In genomic region chr7:96970359-96970758, GRCm38 (mm10) we compare ENCODE assay signal across 8 mouse cellular contexts. TPM values are rescaled to one million over a fixed set of nuclear protein-coding genes. Genes with fewer than 3 reads are reported as not detected.
DNase-seq lines count a peak whose midpoint lies in the region; ATAC-seq and TF ChIP-seq lines count a peak whose summit lies in the region.

No protein-coding gene starts in this region.

- H3K27me3 ChIP-seq in hindbrain, embryonic 14.5 days (ENCODE audit: control insufficient read depth, insufficient read depth, low read length), result no peaks in the 10 kb centered on the region
- no peaks in the 10 kb centered on the region for H3K27me3 ChIP-seq in hindbrain, embryonic 13.5 days
- no peaks in the 10 kb centered on the region for H3K27me3 ChIP-seq in Patski
- H3K27me3 ChIP-seq in forebrain, postnatal 0 days (ENCODE audit: insufficient read depth, low read length), result no peaks in the 10 kb centered on the region

- no peak overlapping the region for H3K4me2 ChIP-seq in hindbrain, embryonic 14.5 days (replicated peaks)
- no peak overlapping the region for H3K4me2 ChIP-seq in hindbrain, embryonic 13.5 days
- H3K4me2 ChIP-seq in forebrain, postnatal 0 days (ENCODE audit: low read depth), result no peak overlapping the region

- H3K9me3 ChIP-seq in hindbrain, embryonic 14.5 days (ENCODE audit: control insufficient read depth, low read length), result no peaks in the 10 kb centered on the region
- no peaks in the 10 kb centered on the region for H3K9me3 ChIP-seq in hindbrain, embryonic 13.5 days
- H3K9me3 ChIP-seq in forebrain, postnatal 0 days (ENCODE audit: low read length), result no peaks in the 10 kb centered on the region

- H3K4me3 ChIP-seq in hindbrain, embryonic 14.5 days (replicated peaks; ENCODE audit: low read length), result no peak overlapping the region
- no peak overlapping the region for H3K4me3 ChIP-seq in hindbrain, embryonic 13.5 days
- no peak overlapping the region for H3K4me3 ChIP-seq in forebrain, postnatal 0 days (ENCODE audit: low read depth, low read length)

- WGBS in hindbrain, embryonic 14.5 days, result 34% methylated on average over 1 of the region's 1 CpGs
- 31% methylated on average over 1 of the region's 1 CpGs for WGBS in hindbrain, embryonic 13.5 days
- WGBS in forebrain, postnatal 0 days, result 26% methylated on average over 1 of the region's 1 CpGs

- peak; percentile 81 for DNase-seq in hindbrain, embryonic 14.5 days (ENCODE audit: low spot score)
- DNase-seq in A20 (ENCODE audit: low read depth, low spot score), result peak; percentile 74
- no peak for DNase-seq in Patski (ENCODE audit: low read depth, low spot score)
- DNase-seq in forebrain, postnatal 0 days, result peak; percentile 77
- DNase-seq in retina, postnatal 1 day, result peak; percentile 69
- DNase-seq in frontal cortex, postnatal 36 days (ENCODE audit: low spot score in 2 of 2), result no peak
- no peak for DNase-seq in right cerebral cortex, postnatal 25 days

- no peaks in the 10 kb centered on the region for H3K36me3 ChIP-seq in hindbrain, embryonic 14.5 days (replicated peaks; ENCODE audit: control insufficient read depth, insufficient read depth)
- H3K36me3 ChIP-seq in hindbrain, embryonic 13.5 days, result 0 out of 2 replicates have a peak, but pooled peaks cover 2% of the 10 kb centered on the region
- no peaks in the 10 kb centered on the region for H3K36me3 ChIP-seq in forebrain, postnatal 0 days (ENCODE audit: insufficient read depth)

- no peak for ATAC-seq in hindbrain, embryonic 14.5 days (ENCODE audit: low FRiP score)
- no peak for ATAC-seq in hindbrain, embryonic 13.5 days (ENCODE audit: low FRiP score)
- no peak for ATAC-seq in Patski
- ATAC-seq in forebrain, postnatal 0 days, result peak; percentile 38; the same call in 1 of the 2 replicates

- CTCF ChIA-PET in Patski (lab: Charles Lee), result interaction anchor here (0.7 to 2.2 kb wide), 14 partner anchors 10 to 338 kb away, joined by 3 to 11 read pairs (median 4); no protein-coding TSS in a partner anchor

- no peak overlapping the region for H3K9ac ChIP-seq in hindbrain, embryonic 14.5 days
- no peak overlapping the region for H3K9ac ChIP-seq in hindbrain, embryonic 13.5 days
- no peak overlapping the region for H3K9ac ChIP-seq in forebrain, postnatal 0 days

- peak; percentile 63 for TF ChIP-seq CTCF in Patski (IDR thresholded peaks at IDR 0.05)
- peak; percentile 71 for TF ChIP-seq CTCF in forebrain, postnatal 0 days (IDR thresholded peaks at IDR 0.05; ENCODE audit: low read depth)

- no peak overlapping the region for H3K27ac ChIP-seq in hindbrain, embryonic 14.5 days
- no peak overlapping the region for H3K27ac ChIP-seq in hindbrain, embryonic 13.5 days
- no peak overlapping the region for H3K27ac ChIP-seq in forebrain, postnatal 0 days (ENCODE audit: low read depth, low read length)

- POLR2A ChIA-PET in Patski (lab: Charles Lee), result no interaction called here

- no peaks in the 10 kb centered on the region for H3K4me1 ChIP-seq in hindbrain, embryonic 14.5 days (replicated peaks; ENCODE audit: control insufficient read depth, insufficient read depth, low read length)
- H3K4me1 ChIP-seq in hindbrain, embryonic 13.5 days (replicated peaks), result peaks cover 11% of the 10 kb centered on the region
- no peaks in the 10 kb centered on the region for H3K4me1 ChIP-seq in forebrain, postnatal 0 days (ENCODE audit: insufficient read depth)

- in situ Hi-C loops in Patski (cut with MboI; ENCODE audit: low pct_unique_long_range_greater_than_20kb), result loop anchor here (5.0 kb wide), 2 partner anchors 112 to 327 kb away; partner anchors contain the start of gene Gab2

RNA-seq across cellular contexts. Expression of gene Nars2, which starts 19.1 kb away (rescaled TPM):
- 19.1 and 19.4 TPM in 2 replicates for polyA plus RNA-seq in hindbrain, embryonic 14.5 days (2014; fragmentation: Nextera tagmentation; extraction: Ambion mirVana)
- 17.5 and 17.6 TPM in 2 replicates for polyA plus RNA-seq in hindbrain, embryonic 13.5 days (2015; fragmentation: Nextera tagmentation; extraction: Ambion mirVana)
- 11.8 TPM for polyA plus RNA-seq in Patski (2021)
- total RNA-seq in forebrain, postnatal 0 days (2014; rRNA removed), result 15.7 and 17.2 TPM in 2 replicates
- polyA plus RNA-seq in forebrain, postnatal 0 days (2015; fragmentation: Nextera tagmentation; extraction: Ambion mirVana), result 14.8 and 18.2 TPM in 2 replicates

Comparison
In these comparisons a context has a peak if more than half of its experiments do, and no peak if none do; other contexts are left out.
1. DNase-seq: peak in hindbrain, embryonic 14.5 days (single experiment), A20 (single experiment), forebrain, postnatal 0 days (single experiment) and retina, postnatal 1 day (single experiment); none in Patski (single experiment), frontal cortex, postnatal 36 days (0 of 2) and right cerebral cortex, postnatal 25 days (single experiment).